Mouse (Mus musculus) brain, embryonic 18.5 days (tissue): ENCODE results near the gene Atrip.

ENCODE experiments used
- DNase-seq: peaks from one replicate; pipeline ENCODE4 v3.0.0-alpha.2; 2012; ENCODE audit warnings: low read depth, low spot score

The Atrip gene

GRCm38 (mm10) chr9:109058006-109058765, 15.7 kb downstream of the Atrip start:
- DNase-seq, result no peak

DNA sequence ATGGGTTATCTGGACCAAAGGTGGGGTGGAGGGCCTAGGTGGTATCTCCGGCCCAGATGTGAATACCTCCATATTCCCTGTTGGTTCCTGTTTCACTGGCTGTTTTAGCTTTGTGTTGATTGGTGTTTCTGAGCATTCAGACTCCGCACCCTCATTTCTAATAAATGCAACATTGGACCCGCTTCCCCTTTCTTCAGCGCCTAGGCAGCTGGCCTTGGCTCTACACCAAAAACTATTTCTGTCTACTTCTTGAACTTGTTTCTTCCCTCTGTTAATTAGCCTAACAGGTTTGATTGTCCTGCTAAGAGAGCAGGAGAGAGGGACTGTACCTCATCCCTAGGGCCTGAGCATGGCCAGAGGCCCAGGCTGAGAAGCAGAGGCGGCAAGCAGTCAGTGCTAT, 16.4 kb downstream of the Atrip start:
- DNase-seq, result no peak

GRCm38 (mm10) chr9:109056916-109057315, 17.0 kb downstream of the Atrip start:
- DNase-seq, result no peak

GRCm38 (mm10) chr9:109056081-109056690, 17.7 kb downstream of the Atrip start:
- DNase-seq, result no peak

- no peak for DNase-seq
Observed at GRCm38 (mm10) chr9:109055271-109056030, 18.5 kb downstream of the Atrip start.

DNA sequence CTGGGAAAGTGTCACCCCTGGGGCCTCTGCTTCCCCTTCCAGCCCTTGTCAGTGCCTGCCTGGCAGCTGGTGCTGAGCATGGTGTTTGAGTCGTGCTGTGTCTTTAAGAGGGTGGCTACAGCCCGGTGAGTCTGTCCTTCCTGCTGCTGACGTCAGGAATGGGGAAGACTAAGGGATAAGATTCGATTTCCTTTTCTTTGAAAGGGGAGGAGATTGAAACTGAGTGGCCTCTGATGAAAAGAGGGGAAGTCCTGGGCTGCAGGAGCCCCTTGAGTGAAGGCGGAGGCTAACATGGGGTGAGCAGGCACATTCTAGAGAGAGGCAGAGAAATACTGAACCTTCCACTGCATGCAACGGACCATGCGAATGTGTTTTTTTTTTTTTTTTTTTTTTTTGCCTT, 19.2 kb downstream of the Atrip start:
- peak; percentile 54 for DNase-seq

- no peak for DNase-seq
Observed at GRCm38 (mm10) chr9:109053851-109054250, 20.1 kb downstream of the Atrip start.

DNA sequence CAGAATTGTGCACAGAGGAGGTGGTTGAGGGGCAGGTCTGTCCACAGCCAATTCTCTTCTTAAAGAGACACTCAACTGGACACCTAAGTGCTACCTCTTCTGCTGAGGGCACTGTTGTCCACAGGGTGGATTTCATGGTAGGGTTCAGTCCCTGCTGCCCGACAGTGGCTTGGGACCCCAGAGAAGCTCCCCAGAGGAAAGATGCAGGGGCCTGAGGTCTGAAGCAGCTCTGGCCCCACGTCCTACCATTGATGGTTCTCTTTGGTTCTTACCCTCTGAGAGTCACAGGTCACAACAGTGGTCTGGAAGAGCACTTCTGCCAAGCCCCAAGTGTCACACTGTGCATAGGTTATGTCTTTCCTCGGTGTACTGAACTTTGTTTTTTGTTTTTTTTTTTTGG, 20.6 kb downstream of the Atrip start:
- DNase-seq, result no peak

GRCm38 (mm10) chr9:109052490-109053260, 21.2 kb downstream of the Atrip start:
- no peak for DNase-seq

DNA sequence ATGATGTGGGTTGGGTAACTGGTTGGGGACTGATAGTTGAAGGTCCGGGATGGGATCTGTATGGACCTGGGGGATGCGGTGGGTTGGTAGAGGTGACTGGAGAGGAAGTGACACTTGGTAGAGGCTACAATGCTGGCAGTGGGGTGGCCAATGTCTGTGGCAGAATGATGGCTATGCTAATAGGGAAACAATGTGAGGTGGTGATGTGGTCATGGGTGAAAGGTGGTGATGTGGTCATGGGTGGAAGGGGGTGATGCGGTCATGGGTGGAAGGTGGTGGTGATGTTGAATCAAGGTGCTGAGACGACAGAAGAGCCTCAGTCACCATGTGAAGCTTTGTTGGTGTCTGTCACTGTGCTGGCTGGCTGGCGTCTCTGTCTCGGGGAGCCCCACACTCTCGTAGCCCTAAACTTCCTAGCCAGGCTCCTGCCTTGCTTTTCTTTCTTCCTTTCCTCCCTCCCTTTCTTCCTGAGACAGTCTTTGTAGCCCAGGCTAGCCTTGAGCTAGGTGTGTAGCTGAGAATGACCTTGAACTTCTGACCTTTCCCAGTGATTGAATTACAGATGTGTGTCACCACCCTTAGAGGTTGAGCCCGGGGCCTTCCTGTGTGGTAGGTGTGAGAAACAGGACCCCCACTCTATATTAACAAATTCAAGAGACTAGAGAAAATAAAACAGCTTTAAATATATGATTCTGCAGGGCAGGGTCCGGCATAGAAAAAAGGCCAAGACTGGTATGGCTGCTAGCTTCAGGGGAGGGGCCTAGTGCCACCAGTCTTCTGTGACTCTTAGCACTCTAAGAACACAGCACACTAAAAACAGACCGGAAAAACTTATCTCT, 22.1 kb downstream of the Atrip start:
- DNase-seq, result no peak

DNA sequence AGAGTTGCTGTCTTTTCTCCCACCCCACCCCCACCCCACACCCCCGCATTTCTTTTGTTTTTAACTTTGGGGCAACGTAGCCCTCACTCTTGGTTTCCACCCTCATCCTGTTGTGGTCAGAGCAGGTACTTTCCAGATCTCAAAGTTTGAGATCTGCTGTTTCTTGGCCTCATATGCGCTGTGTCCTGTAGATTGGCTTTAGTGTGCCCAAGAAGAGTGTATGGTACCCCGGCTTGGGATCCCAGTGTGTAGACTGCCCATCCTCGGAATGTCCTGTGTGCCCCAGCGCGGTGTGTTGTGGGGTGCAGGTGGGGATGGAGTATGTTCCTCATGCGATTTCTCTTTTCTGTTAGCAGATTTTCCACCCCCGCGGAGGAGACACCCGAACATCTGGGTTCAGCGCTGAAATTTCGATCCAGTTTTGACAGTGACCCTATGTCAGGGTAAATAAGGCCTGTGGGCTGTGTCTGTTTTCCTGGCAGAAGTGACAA, 22.9 kb downstream of the Atrip start:
- DNase-seq, result no peak

DNA sequence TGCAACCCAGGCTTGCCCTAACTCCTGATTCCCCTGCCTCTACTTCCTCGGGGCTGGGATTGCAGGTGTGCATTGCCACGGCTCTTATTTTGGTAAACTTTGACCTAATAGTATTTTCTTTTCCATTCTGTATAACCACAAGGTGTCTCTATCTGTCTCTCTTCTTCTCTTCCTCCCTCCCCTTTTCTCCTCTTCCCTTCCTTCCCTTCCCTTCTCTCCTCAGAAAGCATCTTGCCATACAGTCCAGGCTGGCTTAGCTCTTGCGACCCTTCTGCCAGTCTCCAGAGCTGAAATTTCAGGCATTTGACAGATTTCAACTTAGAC, 23.3 kb downstream of the Atrip start:
- no peak for DNase-seq

DNA sequence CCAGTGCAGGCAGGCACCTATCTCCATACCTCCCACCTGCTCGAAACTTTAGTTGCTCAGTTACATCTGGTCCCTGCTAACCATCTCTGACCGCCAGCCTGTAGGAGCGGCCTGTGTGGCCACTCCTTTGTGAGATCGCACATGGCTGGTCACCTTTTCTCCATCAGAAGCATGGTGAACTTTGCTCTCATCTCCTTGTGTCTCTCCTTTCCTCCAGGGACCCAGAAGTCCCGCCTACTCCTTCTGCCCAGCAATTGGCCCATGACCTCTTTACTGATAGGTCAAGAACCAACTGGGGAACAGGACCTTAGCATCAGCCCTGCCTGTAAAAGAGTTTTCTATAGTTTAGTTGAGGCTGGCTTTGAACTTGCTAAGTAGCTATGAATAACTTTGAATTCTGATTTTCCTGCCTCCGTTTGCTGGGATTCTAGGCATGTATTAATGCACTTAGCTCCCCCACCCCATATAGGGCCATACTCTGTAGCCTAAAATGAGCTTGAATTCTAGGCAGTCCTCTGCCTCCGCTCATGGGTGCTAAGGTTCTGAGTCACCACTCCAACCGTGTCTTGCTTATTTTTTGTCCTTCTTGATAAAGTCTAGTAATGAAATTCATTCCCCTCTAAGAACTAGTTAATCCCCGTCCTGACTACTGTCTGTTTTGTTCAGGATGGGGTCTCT, 23.8 kb downstream of the Atrip start:
- DNase-seq, result no peak

DNA sequence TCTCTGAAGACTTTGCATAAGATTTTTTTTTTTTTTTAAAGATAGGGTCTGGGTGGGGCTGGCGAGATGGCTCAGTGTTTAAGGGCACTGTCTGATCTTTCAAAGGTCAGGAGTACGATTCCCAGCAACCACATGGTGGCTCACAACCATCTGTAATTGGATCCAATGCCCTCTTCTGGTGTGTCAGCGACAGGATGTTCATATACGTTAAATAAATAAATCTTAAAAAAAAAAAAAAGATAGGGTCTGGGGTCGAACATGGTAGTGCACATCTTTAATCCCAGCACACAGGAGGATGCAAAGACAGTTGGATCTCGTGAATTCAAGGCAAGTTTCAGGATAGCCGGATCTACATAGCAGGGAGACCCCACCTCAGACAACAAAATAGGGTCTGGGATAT, 24.6 kb downstream of the Atrip start:
- DNase-seq, result no peak

DNA sequence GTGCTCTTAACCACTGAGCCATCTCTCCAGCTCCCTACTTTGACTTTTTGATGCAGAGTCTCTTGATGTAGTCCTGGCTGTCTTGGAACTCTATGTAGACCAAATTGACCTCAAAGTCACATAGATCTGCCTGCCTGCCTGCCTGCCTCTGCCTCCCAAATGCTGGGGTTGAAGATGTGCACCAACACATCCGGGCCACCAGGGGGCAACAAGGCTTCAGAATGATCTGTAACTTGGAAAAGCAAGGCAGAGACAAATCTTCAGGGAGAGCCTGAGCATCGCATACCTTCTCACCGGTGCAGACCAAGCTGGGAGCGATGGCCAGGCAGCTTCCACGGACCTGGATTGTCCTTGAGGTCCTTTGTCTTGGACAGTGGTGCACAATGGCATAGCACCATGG, 27.6 kb downstream of the Atrip start:
- no peak for DNase-seq

DNA sequence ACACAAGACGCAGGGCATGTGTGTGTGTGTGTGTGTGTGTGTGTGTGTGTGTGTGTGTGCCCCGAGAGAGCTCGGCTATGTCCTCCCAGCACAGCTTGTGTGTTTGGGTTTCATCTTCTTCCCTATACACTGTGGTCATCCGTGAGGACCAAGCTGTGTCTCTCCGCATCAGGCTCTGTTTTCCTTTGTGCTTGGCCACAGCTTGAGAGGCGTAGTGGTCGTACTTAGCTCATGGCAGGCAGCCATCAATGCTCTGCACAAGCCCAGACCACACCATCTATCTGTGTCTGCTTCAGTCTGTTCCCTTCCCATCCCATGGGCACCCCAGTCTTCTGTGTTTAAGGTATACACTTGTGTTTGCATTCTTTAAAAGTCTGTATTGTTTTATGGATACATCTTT, 32.6 kb downstream of the Atrip start:
- DNase-seq, result no peak

- DNase-seq, result no peak
Observed at GRCm38 (mm10) chr9:109040906-109041305, 33.0 kb downstream of the Atrip start.

DNA sequence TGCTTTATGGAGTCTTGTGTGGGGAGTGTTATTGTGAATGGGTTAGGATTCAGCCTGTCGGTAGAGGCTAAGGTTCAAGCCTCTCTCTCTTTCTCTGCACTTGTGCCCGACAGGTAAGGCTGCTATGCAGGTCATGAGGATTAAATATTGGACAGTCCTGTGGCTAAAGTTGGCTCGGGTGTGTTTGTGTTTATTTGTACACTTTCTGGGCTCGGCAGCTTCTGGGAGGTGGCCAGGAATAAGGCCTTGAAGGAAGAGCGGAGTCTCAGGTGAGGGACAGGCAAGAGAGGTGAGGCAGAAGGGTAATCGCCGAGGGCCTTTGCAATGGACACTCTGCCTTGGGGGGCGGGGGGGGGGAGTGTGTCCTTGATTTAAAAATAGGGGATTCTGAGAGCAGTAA, 33.7 kb downstream of the Atrip start:
- DNase-seq, result no peak

DNA sequence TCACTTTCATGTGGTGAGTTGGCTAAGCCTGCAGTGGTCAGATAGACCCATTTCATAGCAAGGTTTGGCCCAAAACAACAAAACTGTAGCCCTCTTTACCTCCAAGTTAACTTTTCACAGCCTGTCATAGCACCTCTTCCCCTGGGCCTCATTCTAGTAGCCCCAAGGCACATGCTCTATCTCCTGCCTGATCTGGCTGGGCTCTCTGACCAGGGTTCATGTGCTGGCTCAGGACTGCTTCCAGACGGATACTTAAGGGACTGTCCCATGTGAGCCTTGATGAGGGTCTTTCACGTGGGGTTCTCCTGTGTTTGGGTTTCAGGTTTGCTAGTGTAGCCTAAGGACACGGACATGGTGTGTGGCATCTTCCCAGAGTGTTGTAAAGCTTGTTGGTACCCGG, 34.2 kb downstream of the Atrip start:
- DNase-seq, result no peak

DNA sequence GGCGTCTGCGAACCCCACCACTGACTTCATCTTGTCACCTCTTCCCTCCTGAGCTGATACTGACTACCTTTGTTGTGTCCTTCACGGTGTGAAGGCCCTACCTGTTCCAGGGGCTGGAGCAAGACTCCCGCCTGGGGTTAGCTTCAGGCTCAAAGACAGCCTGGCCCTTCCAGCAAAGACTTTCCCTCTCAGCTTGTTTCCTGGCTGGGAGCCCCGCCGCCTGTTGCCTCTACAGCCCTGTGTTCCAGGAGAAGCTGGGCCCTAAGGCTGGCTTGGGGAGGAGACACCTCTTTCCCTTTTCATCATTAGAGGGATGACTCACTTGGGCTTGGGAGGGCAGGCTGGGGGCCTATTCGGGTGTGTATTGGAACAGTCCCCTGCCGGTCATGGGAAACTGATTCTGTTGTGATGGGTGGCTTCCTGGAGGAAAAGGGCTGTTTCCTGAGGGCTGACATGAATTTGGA, 35.0 kb downstream of the Atrip start:
- DNase-seq, result no peak
